Mouse (Mus musculus) embryo, embryonic 11 days (tissue): ENCODE data around the gene Olfr891.
"Not testable (repeated sequence)": the region's sequence is repeated elsewhere in the genome, so short reads cannot be mapped to it uniquely, and the experiment has no call there.

Source experiments
- DNase-seq: peaks from one replicate; pipeline ENCODE4 v3.0.0-alpha.2; 2015

Gene Olfr891

DNA sequence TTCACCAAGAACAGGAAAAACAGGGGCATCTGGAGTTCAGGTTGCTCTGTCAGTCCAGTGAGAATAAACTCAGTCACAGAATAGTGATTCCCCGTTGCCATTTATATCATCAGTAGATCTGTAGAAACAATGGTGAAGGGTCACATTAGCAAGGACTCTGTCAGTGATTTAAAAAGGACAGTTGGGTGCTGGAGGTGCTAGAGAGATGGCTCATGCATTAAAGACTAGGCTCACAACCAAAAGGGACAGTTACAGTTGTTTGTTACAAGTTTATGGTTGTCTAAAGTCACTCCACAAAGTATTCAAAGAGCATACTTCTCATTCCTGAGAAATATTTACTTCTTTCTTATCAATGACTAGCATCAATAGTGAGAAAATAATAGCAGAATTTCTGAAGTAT is at the start of gene Olfr891:
Gene Olfr891, minus strand, starts transcription at position 101 of the 400 bp plus-strand sequence.
- no peak for DNase-seq

DNA sequence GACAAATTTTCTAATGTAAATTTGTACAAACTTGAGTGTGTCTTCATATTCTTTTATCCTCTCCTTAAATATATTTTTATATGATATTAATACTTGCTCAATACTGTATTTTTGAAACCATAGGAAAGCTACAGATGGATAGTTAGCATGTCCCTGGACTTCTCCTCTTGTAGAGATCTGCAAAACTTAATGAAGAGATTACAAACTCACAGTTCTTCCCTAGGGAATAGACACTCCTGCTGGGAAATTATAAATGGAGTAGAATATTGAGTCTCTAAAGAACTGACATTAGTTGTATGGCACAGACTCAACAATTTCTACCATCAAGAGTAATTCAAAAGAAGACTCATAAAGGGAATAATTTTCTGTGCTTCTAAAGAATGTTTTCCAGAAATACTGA is 37.1 kb upstream of the Olfr891 start, which contains the start of gene Olfr894:
Gene Olfr894, plus strand, starts transcription at position 301 of the 400 bp plus-strand sequence.
- no peak for DNase-seq

DNA sequence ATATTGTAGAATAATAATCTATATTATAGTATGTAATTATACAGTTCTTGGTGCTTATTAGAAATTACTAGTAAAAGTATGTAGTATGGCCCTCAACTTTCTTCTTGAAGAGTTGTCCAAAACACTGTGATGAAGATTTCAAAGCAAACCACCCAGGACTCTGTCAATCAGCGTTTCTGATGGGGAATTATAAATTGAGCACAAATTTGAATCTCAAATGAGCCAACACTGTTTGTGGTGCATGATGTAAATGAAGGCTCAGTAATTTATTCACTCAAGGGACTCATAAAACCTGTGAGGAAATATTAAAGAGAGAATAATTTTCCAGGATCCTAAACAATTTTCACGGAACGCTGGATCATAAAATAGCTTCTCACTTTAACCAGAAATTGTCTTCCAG is 27.4 kb upstream of the Olfr891 start, which contains the start of gene Olfr893:
Gene Olfr893, plus strand, starts transcription at position 301 of the 400 bp plus-strand sequence.
- no peak for DNase-seq

GRCm38 (mm10) chr9:38168341-38168740 is 12.3 kb downstream of the Olfr891 start:
- not testable (repeated sequence) for DNase-seq

- no peak for DNase-seq
Observed at GRCm38 (mm10) chr9:38142217-38142616, 38.4 kb downstream of the Olfr891 start, which contains the start of gene Olfr890. Olfr890 (plus strand) TSS chr9:38142517.
